Mouse (Mus musculus): Measurements from ENCODE around the gene Anks1b.

Anks1b gene

DNA sequence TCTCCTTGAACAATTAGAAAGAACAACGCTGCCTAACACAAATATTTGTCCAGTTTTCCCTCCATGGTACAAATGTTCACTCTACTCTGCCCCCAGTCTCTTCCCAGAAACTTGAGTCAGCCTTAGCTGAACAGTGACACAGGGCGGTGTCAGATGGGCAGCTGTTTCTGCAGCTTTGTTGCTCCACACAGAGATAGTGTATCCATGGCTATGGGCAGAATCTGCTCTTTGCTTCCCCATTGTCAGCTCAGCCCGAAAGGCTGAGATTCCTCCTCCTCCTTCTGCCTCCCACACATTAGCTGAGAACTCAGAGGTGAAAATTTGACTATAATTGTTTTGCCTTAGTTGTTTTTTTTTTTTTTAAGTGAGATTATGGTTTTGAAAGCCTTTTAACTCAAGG, 1024.6 kb downstream of the Anks1b start:
- DNase-seq: no peak

DNA sequence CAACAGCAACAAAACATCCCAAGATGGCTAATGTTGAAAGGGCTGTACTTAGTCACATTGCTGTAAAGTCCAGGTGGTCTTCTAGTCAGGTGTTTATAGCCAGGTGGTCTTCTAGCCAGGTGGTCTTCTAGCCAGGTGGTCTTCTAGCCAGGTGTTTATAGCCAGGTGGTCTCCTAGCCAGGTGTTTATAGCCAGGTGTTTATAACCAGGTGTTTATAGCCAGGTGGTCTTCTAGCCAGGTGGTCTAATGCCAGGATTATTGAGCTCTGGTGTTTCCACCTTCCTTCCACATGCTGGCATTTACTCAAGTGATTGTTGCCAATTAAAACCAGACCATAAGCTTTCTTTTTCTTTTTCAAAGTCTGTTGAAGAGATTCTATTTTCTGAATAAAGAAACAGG, 1030.9 kb downstream of the Anks1b start:
- DNase-seq: no peak

DNA sequence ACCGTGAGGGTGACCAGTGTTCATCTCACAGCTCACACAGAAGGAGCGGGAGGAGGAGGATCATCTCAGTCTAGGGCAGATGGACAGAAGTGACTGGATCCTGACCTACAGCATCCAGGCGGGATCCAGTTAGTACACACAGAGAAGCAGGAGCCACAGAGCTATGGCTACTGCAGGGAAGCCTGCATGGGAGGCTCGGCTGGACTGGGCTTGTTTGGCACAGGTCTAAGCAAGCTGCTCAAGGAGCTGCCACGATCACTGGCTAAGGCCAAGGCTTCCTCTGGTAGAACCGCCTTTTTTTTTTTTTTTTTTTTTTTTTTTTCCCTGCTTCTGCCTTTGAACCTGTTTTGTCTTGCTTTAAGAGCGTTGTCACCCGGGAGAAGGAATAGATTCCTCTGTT, 1034.1 kb downstream of the Anks1b start:
- DNase-seq: no peak

DNA sequence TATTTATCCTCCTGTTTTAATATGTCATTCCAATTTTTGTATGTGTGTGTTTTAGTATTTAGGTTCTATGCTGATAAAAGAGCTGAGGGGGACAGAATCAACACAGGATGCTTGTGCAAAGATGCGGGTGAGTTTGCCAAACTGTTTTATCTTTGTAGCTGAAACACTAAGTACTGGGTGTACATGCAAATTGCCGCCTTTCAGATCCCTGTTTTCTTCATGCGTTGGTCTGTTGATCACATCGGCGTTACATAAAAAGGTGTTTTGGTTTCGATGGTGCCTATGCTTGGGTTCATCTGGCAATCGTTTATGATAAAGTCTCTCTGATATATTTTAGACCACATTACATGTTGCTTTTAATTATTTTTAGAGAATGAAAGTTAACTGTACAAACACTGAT, 1050.2 kb downstream of the Anks1b start:
- no peak for DNase-seq

DNA sequence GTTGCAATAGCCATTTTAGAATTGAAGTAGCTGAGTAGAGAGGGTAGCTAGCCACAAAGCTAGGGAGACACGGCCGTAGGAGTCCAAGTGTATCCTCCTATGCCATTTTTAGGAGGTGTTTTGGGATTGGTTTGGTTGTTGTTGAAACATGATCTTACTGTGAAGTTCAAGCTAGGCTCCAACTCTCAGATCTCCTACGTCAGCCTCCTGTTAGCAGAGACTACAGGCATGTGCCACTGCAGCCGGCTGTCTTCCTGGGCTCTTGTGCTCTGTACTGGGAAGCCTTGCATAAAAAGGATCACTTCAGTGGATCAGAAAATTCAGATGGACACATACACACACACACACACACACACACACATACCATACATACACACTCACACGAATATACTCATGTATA, 1059.8 kb downstream of the Anks1b start:
- DNase-seq: no peak

DNA sequence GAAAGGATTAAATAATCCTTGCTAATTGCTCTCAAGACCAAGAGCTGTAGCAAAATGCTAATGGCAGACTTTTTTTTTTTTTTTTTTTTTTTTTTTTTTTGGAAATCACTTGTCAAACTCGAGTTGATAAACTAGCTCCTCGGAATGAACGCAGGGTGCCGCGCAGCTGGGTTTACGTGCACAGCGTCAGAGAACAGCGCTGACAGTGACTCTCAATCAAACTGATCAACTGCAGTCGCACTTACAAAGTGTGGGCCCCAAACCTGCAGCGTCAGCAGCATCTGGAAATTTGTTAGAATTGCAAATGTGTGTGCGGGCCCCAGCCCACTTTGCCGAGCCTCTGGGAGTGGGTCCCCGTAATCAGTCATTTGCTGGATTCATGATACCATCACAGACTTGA, 1061.4 kb downstream of the Anks1b start:
- DNase-seq: no peak

DNA sequence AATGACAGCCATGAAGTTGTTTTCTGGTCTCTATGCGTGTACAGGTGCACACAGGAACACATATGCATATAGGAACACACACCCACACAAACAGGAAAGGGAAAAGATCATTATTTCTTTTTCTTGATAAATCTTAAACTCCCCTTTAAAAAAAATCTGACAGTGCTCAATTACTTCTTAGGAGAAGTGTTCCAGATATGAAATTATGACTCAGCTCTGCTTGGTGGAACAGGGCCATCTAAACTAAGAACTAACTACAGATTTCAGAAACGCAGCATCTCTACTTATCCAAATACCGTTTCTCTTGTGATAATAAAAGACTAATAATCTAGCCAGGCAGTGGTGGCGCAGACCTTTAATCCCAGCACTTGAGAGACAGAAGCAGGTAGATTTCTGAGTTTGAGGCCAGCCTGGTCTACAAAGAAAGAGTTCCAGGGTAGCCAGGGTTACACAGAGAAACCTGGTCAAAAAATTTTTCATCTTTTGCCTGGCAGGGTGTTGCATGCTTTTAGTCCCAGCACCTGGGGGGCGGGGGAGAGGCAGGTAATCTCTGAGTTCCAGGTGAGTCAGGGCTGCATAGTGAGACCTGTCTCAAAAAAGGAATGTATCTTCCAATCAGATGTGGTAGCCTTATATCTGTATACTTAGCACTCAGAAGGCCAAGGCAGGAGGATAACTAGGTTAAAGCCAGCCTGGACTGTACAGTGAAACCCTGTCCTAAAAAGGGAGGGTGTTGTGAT, 1064.6 kb downstream of the Anks1b start:
- DNase-seq: no peak

DNA sequence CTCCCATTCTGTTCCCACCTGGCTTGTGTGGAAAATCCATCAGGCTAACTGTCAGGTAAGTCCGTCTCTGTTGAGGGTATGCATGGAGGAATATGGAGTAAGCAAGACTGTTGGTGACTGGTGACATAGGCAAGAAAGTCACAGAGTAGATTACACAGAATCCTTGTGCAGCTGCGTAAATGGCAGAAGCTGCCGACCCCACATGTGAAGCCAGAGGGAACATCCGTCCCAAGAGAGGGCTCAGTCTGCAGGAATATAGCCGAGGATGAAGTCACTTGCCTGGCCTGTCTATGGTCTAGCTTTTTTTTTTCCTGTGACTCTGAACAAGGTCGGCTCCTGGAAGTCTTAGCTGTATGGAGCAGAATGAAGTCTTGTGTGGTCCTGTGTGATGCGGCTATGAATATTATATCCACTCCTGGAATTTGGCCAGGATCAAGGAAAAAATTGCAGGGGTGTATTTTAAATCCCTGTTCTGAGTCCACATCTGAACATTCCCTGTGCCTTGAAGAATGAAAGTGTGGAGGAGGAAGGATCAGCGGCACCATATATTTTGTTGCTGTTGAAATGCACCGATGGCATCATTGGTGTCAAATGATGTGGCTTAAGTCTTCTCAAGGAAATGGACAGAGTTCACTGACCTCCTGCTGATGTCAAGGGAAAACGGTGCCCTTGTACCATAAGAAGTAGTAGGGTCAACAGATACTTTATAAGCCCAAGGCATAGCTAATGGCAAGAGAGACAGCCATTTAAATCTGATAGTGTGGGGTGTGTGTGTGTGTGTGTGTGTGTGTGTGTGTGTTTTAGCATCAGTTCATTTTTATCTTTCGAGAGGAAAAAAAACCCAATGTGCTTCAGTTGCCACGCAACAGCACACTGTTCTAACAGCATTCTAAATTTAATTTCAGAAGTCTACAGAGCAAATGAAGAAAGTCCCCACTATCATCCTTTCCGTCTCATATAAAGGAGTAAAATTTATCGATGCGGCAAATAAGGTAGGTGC, 1067.5 kb downstream of the Anks1b start:
- DNase-seq: peak; percentile 44

DNA sequence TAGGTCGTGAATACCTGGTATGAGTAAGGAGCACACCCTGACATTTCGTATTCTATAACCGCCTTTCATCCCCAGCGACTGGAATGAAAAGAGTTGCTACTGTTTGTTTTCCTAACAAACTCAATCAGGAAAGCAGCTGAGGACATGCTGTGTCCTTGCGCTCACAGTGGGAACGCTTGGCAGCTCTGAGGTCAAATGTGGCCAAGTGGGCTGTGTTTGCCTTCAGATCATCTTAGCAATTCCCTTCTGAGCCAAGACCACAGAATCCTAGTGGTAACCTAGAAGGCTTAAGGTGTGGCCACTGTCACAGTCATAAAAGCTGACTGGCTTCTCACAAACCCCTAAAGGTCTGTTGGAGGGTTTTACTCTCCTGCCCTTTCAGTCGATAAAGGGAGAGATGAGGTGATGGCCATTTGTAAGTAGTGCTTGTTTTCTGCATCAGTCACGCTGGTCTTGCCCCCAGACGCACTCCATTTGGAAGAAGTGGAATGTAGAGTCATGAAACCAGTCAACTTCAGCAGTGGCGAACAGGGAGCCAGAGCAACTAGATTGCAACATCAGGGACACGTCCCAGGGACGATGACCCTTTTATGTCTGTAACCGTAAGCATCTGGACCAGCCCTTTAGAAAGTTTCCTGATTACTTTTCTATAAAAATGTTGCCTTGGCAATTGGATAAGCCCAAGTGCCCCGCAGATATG, 1068.8 kb downstream of the Anks1b start:
- DNase-seq: no peak

DNA sequence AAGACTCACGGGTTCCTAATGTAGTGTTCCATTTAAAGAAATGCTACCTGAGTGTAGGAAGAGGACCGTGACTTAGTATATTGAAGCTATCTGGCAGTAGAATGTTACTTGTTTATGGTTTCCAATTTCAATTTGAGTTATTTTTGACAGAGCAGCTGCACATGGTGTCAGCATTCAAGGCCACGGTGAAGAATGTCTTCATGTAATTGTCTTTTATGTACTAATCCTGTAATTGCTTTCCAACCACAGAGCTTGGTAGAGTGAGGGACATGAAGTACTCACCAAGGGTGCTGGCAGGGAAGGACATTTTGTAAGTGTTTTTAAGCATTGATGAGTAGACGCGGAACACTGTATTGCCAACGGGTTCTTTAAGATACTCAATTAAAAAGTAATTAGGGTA, 1073.7 kb downstream of the Anks1b start:
- DNase-seq: no peak

DNA sequence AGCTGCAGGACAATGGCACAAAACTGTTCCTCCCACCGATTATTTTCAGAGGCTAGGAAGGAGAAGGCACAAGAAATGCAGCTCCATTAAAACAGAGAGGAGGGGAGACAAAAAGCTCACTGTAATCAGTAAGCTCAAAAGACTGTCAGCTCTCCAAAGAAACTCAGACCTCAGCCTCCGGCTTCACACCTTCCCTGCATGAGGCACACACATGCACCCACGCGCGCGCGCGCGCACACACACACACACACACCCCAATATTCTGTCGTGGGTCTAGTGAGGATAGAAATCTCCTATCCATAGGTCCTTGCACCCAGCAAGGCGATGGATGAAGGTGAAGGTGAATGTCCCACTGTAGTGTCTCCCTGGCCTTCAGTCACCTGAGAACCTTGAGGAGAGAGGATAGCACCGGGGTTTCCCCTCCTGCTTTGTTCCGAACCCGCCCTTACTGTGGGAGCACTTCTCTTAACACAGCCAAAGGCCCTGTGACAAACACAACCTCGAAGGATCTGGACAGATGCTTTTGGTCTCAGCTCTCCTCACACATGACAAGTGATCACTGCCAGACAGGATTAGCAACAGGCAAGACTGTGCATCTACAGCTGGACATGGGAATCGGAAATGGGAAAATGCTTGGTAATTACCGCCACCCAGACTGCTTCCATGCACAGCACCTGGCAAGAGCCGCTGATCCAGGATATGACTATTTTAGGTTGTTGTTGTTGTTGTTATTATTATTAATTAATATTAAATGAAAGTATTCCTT, 1074.5 kb downstream of the Anks1b start:
- peak; percentile 67 for DNase-seq

DNA sequence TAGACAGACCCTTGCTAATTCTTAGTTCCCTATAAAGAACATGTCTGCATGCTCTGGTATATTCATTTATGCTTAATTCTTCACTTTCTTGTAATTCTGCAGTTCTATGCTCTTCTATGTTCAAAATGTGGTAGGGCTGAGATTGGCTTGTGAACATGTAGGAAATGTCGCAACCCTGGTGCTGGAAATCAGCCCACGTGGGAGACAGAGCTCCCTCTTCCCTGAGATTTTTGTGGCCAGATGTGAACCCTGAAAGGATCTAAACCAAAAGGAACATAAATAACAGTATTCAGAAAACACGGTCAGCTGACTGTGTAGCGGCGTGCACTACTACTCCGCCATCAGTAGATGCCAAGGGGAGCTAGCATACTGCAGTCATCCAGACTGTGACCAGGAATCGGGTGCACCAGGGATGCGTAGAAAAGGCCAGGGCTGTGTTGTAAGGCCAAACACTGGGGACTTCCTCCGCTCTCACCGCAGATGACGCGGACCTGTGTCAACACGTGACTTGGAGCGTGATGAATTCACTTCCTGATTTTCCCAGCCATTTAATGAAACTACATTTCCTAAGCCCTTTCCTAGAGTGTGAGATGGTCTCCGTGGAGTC, 1079.9 kb downstream of the Anks1b start:
- DNase-seq: no peak

DNA sequence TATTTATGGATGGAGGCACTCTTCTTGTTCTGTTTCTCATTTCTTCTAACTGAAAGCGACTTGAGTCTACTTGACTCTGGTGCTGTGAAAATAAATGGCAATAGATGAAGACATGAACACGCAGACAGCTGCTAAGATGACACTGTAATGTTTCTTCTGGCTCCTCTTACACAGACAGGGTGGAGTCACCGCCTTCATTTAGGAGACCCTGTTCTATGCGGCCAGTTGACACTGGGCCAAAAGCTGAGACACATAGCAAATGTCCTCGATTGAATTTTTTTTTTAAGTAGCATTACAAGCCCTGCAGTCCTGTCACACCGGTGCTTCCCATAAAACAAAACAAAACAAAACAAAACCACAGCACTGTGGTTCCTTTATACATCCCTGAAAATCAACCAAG, 1080.5 kb downstream of the Anks1b start:
- no peak for DNase-seq

DNA sequence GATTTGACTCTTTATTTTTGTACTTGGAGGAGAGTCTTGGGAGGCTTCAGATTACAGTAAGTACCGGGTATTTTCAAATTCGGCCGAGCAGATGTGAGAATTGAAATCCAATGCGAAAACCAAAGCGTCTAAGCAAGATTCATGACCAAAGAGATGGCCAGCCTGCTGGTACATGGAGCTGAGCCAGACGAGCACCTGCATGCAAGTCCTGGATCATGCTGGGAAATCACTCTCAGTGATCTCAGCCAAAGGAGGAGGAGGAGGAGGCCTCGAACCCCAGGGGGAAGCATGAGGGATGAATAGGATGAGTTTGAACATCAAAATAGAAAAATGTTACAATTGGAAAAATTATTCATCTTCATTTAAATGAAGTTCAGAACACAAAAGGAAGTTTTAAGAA, 1087.1 kb downstream of the Anks1b start:
- DNase-seq: no peak

DNA sequence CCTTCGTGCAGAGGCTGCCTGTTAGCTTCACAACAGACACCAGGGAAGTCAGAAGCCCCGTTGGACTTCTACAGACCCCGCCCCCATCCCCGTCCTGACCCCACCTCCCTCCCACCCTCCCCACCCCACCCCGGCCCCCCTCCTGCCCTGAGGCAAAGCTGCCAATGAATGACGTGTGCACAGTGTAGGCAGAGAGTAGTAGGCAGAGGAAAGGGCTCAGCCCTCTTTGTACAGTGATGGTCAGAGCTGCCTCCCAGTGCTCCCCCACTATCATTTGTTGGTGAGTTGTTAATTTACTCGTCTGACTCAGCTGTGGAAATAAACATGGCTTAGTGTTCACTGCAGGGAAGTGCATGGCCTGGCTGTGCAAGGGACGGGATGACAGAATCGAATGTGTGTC, 1091.2 kb downstream of the Anks1b start:
- DNase-seq: no peak

DNA sequence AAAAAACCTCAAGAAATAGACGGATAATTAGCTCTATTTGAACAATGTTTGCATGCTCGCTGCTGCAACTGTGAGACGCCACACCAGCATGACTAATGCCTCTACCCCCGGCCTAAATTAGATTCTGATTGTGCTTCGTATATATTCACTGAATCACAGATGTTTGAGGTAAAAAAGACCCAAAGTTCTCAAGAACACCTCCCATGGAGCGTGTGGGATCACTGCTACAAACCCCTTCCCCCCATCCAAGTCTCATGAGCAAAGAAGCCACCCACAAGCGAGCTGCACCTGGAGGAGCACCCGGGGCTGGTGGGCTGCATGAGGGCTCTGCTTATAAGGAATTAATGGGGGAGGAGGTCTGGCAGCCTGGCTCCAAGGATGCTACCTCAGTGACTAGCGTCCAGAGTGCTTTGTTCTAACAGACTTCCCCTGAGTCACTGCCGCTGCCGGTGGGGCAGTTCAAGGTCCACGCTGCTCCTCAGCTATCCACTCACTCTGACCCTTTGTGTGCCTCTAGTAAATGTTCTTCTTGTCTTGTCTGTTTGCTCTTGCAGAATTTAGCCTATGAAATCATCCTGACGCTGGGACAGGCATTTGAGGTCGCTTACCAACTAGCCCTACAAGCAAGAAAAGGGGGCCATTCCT, 1092.5 kb downstream of the Anks1b start:
- peak; percentile 64 for DNase-seq

DNA sequence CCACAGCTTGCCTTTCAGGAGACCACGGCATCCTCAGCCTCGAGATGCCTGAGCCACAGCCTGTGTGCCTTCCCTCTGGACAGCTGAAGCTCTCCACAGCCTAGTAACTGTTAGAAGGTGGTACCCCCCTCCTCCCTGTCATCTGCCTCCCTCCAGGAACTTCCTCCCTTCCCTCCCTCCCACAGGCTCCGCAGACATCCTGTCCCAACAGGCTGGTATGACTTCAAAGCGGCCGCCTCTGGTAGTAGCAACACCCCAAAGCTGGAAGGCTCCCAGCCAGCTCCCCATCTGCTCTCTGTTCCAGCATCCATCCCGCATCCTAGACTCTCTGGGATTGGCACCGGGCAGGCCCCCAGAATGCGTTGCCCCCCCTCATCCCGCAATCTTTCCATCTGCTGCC, 1093.5 kb downstream of the Anks1b start:
- DNase-seq: peak; percentile 91

DNA sequence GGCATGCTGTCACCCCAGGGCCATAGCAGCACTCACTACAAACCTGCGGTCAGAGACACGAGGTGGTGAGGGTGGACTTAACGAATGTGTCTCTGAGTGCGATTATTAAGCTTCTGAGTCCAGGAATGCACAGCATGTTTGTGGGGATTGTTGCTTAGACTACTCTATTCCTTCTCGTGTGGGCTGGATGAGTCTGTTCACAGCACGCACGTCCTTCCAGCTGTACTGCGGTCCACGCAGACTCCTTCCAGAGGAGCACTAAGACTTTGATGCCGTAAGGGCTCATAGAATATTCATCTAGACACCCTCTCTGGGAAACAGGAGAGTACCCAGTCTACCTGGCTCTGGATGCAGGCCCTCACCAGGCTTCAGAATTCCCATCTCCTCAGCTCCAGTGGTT, 1094.9 kb downstream of the Anks1b start:
- DNase-seq: peak; percentile 61

DNA sequence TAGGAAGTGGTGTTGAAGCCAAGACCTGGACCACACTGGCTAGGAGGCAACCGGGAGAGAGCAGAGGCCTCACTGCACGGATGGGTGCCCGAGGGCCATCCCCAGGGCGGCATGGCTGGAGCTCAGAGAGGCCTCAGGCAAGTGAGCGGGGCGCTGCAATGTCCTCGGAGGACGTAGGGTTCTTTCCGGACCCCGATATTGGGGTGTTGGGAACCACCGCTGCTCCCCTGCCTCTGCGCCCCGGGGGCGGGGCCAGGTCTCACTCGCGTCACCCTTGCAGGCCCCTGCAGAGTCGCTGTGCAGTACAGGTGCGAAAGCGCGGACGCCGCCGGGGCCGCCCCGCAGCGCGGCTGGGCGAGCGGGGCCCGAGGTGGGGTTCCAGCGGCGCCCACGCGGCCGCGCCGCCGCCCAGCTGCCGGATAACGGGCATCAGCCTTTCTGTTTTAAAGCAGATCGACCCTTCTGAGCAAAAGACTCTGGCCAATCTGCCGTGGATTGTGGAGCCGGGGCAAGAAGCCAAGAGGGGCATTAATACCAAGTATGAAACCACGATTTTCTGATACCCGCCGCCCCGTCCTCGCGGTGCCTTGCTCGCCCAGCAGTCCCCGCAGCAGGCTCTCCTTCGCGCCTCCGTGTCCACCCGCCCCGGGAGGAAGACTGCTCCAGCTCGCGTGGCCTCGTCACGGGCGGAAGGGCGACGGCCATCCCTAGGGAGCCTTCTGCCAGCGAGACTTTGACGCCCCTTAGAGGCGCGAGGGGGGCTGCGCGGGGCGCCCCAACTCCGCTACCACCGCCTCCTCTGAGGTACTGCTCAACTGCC, 1096.3 kb downstream of the Anks1b start:
- DNase-seq: no peak

DNA sequence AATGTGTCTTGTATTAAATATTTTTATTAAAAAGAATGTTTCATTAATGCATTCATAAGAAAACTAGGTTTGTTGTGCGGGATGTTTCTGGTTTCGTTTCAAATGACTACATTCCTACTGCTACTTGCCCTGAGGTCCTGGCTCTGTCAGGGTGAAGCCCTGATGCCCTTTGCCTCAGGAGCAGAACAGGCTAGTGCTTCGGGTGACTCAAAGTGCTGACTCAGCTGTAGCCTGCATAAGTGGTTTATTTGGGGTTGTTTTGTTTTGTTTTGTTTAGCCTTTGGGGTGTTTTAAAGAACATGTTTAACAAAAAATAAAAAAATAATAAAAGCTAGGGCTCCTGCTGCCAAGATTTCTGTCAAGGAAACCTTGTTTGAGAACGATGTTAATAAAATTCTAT, 1097.3 kb downstream of the Anks1b start:
- no peak for DNase-seq

DNA sequence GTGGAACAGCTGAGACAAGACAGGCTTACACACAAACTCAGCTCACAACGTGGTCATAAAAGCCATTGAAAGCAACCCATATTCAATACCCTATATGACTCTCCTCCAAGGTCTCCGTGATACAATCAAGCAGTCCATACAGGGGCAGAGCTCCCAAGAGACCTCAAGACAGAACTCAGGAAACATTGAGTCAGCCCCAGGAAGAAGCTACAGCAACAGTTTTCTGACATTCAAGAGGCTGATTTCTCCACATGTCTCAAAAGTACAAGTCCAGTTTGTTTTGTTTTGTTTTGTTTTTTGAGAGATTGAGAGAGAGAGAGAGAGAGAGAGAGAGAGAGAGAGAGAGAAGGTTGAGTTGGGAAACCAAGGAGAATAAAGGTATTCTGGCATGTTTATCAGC, 1100.8 kb downstream of the Anks1b start:
- no peak for DNase-seq
